Mouse (Mus musculus) natural killer cell, adult 2 months (primary cell): ENCODE results near the gene Pigo.

Experiments
- DNase-seq, 2 experiments: peaks; one replicate each; pipeline ENCODE4 v3.0.0; 2022; ENCODE audit warnings: low spot score in 2 of 2

Pigo gene

DNA sequence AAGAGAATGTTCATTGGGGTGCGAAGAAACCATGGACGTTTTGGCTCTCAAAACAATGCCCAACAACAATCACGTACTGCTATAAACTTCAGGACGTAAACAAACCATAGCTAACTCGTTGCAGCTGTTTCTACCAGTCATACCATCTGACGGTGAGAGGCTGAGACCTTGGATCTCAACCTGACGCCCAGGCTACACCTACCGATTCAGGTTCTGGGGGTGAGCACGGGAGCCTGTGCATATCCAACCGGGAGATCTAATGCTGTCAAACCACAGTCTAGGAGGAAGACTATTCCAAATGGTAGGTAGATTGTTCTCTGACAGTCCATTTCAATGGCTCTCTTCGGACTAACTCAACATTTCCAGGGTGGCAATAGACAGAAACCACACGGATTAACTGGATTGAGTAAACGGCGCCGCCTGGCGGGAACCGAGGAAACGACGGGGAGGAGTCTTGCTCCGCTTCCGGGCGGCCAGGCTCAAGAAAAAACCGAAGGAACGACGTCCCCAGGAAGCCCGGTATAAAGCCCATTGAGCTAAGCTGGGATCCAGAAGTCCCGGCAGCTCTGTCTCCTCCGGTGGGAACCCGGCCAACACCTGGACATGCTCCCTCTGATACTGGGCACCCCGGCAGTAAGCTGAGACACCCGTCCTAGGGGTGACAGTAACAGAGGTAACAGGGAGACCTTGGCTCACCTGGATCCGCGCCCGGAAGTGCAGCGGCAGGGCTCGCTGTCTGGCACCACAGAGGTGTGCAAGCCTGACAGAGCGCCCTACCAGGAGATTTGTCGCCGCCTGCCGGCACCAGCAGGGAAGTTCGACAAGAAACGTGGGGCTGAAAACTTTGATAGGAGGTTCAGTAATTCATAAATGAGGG is at the start of gene Pigo:
Gene Pigo, minus strand, starts transcription at position 736 of the 877 bp plus-strand sequence.
- peak; percentile 88 to 93 for DNase-seq

DNA sequence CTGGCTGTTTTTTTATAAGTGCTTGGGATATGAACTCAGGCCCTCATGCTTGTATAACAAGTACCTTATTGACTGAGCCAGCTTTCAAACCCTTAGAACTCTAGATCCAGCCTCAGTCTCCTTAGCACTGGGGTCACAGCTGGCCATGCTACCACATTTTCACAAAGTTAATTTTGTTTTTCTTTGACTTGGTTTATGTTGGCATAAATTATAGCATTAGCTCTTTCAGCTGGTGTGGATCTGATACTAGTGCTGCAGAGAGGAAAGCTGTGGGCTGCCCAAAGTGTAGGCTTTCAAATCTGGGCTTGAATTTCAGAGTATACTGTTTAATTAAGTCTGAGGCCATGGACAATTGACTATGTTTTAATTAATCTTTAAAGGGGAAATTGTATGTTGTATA is 49.3 kb upstream of the Pigo start:
- no peak for DNase-seq

- DNase-seq, result no peak
These were observed 39.9 kb upstream of the Pigo start for GRCm38 (mm10) chr4:43065471-43065870.

GRCm38 (mm10) chr4:43060286-43060685 is 34.7 kb upstream of the Pigo start:
- no peak for DNase-seq

- no peak for DNase-seq
These were observed 34.1 kb upstream of the Pigo start for GRCm38 (mm10) chr4:43059697-43060096.

DNA sequence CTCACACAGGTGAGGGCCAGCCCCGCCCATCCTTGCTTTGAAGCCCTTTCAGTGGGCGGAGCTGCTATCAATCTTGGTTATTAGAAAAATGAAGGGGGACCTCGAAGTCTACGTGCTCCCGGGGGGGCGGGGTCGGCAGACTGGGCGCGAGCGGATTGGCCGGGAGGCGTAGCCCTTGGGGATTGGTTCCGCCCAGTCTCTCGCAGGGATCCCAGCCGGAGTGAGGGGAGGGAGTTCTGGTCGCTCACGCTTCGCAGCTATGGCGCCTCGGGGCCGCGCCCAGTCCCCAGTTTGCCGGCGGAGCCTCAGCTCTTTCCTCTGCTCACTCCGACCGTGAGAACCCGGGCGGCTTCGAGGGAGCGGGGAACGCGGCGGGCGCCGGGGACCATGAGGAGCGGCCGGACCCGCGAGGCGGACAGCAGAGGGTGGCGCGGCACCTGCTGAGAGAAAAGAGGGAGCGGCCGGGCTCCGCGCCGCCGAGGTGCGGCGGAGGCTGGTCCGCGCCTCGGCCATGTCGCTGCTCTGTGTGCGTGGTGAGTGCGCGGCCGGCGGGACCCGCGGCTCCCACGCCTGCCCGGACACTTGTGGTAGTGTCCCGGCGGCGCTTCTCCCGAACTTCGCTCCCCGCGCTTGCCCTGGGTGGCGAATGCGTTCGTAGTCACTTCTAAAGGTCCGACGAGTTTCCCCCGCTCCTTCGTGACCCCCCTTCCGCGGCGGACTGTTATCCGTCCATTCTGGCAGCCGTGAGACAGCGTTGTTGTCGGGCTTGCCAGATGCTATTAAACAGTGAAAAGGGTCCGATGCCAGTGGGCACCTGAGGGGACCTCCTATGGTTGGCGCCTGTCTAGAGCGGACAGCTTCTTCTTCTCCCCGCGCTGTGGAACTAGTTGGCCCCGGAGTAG is 33.4 kb upstream of the Pigo start, which contains the start of gene Unc13b:
Gene Unc13b, plus strand, starts transcription at position 201 of the 902 bp plus-strand sequence.
- DNase-seq, result peak; percentile 22 to 70

DNA sequence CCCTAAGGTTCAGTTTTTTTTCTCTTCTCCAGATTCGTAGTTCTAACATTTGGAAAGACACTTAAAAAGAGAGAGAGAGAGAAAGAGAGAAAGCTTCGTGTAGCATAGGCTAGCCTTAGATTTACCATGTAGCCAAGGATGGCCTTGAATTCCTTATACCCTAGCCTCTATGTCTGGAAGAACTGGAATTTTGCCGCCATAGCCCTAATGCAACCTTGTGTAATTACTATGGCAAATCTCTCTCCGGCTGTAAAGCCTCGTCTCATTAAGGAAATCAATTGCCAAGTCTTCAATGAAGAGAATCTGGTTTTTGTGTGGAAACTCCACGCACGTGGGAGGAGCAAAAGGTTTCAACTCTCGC is 32.8 kb upstream of the Pigo start:
- DNase-seq, result no peak

- no peak for DNase-seq
These were observed 32.0 kb upstream of the Pigo start for GRCm38 (mm10) chr4:43057654-43058053.

DNA sequence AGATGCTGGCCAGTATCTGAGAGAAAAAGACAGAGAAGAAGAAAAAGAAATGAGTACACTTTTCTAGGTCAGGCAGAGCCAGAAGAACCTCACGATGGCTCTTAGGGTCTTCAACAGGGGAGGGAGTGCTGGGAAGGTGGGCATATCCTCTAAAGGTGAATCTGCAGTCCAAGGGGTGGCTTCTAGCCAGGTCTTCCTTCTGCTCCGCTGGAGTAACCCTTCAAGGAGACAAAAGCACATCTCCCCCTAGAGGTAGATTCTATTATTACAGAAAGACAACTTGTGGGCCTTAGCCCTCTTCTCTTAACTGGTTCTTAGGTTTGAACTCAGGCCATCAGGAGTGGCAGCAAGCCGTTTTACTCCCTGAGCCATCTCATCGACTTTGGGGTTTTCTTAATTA is 27.0 kb upstream of the Pigo start:
- DNase-seq, result peak; percentile 32 to 33

- DNase-seq, result peak; percentile 67 to 78
These were observed 21.6 kb upstream of the Pigo start for GRCm38 (mm10) chr4:43047231-43047630.

GRCm38 (mm10) chr4:43046607-43047006 is 21.0 kb upstream of the Pigo start:
- DNase-seq, result no peak

DNA sequence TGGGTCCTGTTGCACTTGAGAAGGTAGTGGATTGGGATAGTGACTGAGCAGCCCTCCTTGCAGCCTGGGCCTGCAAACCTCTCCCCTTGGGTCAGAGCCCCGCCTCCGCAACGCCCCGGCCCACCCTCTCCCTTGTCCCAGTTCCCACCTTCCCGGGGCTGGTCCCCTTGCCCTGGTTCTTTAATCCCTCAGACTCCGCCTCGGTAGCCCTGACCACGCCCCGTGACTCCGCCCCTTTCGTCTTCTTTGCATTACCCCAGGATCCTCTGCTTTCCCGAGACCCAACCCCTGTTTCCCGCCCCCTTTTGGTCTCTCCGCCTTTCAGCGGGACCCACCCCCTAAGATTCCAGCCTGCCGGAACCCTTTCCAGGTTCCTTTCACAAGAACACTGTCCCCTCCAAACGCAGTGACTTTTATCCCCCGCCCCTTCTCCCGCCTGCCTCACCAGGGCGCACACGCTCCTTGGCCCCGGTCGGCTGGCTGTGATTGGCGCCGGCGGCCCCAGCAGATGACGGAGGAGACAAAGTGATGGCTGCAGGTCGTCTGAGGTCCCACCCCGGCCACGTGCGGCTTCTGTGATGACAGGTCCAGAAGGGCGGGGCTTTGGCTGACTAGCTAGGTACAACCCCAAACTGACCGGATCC is 20.2 kb upstream of the Pigo start, which contains the start of gene Fam214b:
Gene Fam214b, minus strand, starts transcription at position 562 of the 644 bp plus-strand sequence.
- peak; percentile 94 to 95 for DNase-seq

DNA sequence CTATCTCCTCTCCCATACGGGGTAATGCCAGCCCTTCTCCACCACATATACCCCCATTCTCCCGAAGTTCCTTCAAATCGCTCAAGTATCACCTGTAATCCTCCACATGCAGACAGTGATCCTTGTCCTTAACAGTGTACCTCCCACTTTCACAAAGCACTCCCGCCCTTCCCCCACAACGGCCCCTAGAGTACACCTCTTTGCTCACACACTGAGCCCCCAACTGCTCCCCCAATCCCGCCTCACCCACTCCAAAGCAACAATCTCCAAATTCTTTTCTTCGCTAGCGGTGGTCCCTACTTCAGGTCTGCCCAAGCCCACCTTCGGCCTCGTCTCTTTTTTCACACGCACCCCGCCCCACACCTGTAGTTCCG is 19.7 kb upstream of the Pigo start:
- DNase-seq, result no peak

- no peak for DNase-seq
These were observed 19.1 kb upstream of the Pigo start for GRCm38 (mm10) chr4:43044673-43045072.

GRCm38 (mm10) chr4:43043644-43044357 is 18.2 kb upstream of the Pigo start:
- DNase-seq, result peak; percentile 20 to 77

- DNase-seq, result no peak
These were observed 15.4 kb upstream of the Pigo start for GRCm38 (mm10) chr4:43040881-43041547.

DNA sequence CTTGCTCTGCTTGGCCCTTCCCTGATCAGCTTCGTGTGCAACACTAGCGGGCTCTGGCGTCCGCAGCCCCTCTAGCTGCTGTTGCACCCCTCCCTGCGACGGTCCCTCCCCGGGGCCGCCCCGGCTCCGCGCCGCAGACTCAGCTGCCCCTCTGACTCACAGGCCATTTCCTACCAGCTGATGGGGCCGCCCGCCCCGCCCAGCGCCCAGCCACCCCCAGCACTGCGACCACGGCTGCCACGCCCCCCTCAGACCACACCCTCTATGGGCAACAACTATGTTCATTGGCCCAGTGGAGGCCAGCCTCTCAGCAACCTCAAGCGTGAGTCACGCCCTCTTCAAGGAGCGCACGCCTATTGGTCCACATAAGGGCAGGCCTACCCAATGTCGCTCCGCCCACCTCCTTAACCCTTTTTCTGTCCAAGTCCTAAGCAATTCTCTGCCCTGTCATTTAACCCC is 14.5 kb upstream of the Pigo start:
- peak; percentile 96 to 98 for DNase-seq

DNA sequence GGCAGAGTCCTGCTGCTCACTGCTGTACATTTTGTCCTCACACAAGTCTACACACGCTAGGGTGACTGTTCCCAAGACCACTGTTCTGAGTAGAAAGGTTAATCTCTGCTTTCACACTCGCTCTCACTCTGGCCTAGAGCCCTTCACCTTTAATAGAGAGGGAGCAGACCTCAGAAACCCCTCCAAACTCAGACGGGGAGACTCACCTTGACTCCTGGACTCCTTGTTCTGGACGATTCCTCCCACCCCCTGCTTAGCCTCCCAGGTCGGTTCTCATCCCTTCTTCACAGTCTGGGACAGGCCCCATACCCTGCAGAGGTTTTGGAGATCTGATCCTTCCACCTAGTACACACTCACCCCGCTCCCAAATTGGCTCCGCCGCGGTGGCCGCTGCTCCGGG is 14.0 kb upstream of the Pigo start:
- DNase-seq, result no peak

GRCm38 (mm10) chr4:43038567-43039495 is 13.2 kb upstream of the Pigo start:
- no peak for DNase-seq
